Mouse (Mus musculus) ES-Bruce4 (cell line): Measurements from ENCODE around the gene Cwf19l1.

Source experiments
- CTCF ChIP-seq: IDR thresholded peaks from one replicate; pipeline ENCODE4 v1.8.1; 2011; ENCODE audit warnings: low read depth, low read length
- EP300 ChIP-seq: IDR thresholded peaks from 2 replicates; pipeline ENCODE4 v1.6.1; 2011; ENCODE audit warnings: low read depth, low read length; ENCODE audit not compliant: insufficient read depth
- POLR2A ChIP-seq: IDR thresholded peaks from one replicate; pipeline ENCODE4 v1.8.1; 2011; ENCODE audit warnings: low read length; ENCODE audit not compliant: insufficient read depth

DNA sequence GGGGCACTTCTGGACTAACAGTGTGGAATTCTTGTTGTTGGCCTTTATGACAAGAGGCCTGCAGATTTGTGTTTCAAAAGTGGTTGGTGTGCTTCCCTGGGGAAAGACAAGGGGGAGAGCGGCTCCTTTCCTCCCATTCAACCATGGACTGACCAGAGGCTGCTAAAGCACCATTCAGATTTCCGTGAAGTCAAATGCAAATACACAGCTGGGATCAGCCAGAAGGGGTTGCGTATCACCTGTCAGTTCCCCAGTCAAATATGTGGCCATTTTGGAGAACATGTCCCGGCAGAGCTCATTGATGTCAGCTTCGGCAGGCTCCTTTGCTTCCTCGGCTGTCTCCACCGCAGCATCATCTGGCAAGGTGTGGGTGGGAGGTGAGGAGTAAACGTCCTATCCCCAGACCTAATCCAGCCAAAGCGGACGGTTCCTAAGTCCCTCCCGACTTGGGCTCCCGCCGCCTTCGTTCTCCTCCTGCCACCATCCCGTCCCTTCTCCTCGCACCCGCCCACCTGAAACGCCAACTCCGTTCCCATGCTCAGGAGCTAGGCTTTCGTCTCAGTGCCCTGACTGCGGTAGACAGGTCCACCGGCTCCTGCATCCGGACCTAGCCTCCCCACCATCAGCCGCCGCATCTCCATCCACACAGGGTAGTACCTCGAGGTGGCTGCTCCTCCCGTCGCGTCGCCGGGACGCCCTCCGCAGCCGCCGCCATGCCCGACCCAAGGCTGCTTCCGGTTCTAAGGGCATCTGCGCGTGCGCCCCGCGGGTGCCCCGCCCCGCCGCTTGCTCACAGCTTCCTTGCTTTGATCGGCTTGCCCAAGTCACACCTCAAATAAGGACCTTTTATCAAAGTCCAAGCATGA, 10.3 kb upstream of the Cwf19l1 start, which contains the start of gene Bloc1s2:
- TF ChIP-seq CTCF = no peak
- TF ChIP-seq EP300 = no peak
- peak; percentile 27 for TF ChIP-seq POLR2A
